Comparison of ENCODE assay signal across 7 mouse cellular contexts in genomic region chr12:78205915-78206570, GRCm38 (mm10). TPM values are rescaled to one million over a fixed set of nuclear protein-coding genes. Genes with fewer than 3 reads are reported as not detected.
DNase-seq lines count a peak whose midpoint lies in the region; ATAC-seq lines count a peak whose summit lies in the region.

No protein-coding gene starts in this region.

- no peak overlapping the region for H3K4me2 ChIP-seq in forebrain, embryonic 16.5 days (ENCODE audit: low read length)
- peak overlapping the region; percentile 34 for H3K4me2 ChIP-seq in hindbrain, embryonic 14.5 days (replicated peaks)

- H3K27ac ChIP-seq in forebrain, embryonic 16.5 days (ENCODE audit: low read length): no peak overlapping the region
- no peak overlapping the region for H3K27ac ChIP-seq in hindbrain, embryonic 14.5 days

- no peaks in the 10 kb centered on the region for H3K4me1 ChIP-seq in forebrain, embryonic 16.5 days (replicated peaks; ENCODE audit: control insufficient read depth, insufficient read depth, low read length)
- no peaks in the 10 kb centered on the region for H3K4me1 ChIP-seq in hindbrain, embryonic 14.5 days (replicated peaks; ENCODE audit: control insufficient read depth, insufficient read depth, low read length)

- 4% methylated on average over 5 of the region's 5 CpGs for WGBS in forebrain, embryonic 16.5 days
- 12% methylated on average over 5 of the region's 5 CpGs for WGBS in hindbrain, embryonic 14.5 days

- no peaks in the 10 kb centered on the region for H3K27me3 ChIP-seq in forebrain, embryonic 16.5 days (replicated peaks; ENCODE audit: control insufficient read depth, insufficient read depth, low read length)
- H3K27me3 ChIP-seq in hindbrain, embryonic 14.5 days (ENCODE audit: control insufficient read depth, insufficient read depth, low read length): no peaks in the 10 kb centered on the region

- peak; percentile 68 for DNase-seq in R1 (ENCODE audit: low read depth, low spot score)
- DNase-seq in cerebellum, adult 11-12 months: peak; percentile 39
- peak; percentile 85 for DNase-seq in hindbrain, embryonic 14.5 days (ENCODE audit: low spot score)
- DNase-seq in layer of hippocampus, postnatal 36 days: peak; percentile 15 to 37
- peak; percentile 58 to 59 for DNase-seq in right cerebral cortex, adult 2 months (ENCODE audit: low spot score in 2 of 2)

- no peak overlapping the region for H3K9ac ChIP-seq in forebrain, embryonic 16.5 days (replicated peaks; ENCODE audit: low read depth, low read length)
- no peak overlapping the region for H3K9ac ChIP-seq in hindbrain, embryonic 14.5 days

- peak; percentile 80 for ATAC-seq in forebrain, embryonic 16.5 days
- no peak for ATAC-seq in hindbrain, embryonic 14.5 days (ENCODE audit: low FRiP score)
- ATAC-seq in megakaryocyte, adult 5-6 weeks (ENCODE audit: poor library complexity, severe bottlenecking): peak; percentile 94

- H3K9me3 ChIP-seq in forebrain, embryonic 16.5 days (ENCODE audit: control insufficient read depth, low read length): no peaks in the 10 kb centered on the region
- no peaks in the 10 kb centered on the region for H3K9me3 ChIP-seq in hindbrain, embryonic 14.5 days (ENCODE audit: control insufficient read depth, low read length)

- no peaks in the 10 kb centered on the region for H3K36me3 ChIP-seq in forebrain, embryonic 16.5 days (ENCODE audit: control insufficient read depth, insufficient read depth)
- H3K36me3 ChIP-seq in hindbrain, embryonic 14.5 days (replicated peaks; ENCODE audit: control insufficient read depth, insufficient read depth): no peaks in the 10 kb centered on the region

- no peak overlapping the region for H3K4me3 ChIP-seq in forebrain, embryonic 16.5 days (replicated peaks; ENCODE audit: low read length)
- no peak overlapping the region for H3K4me3 ChIP-seq in hindbrain, embryonic 14.5 days (replicated peaks; ENCODE audit: low read length)

RNA-seq across cellular contexts. Expression of gene Gm6657, which starts 12.0 kb away (rescaled TPM):
- not detected in 2 replicates for polyA plus RNA-seq in forebrain, embryonic 16.5 days (2015; fragmentation: Nextera tagmentation; extraction: Ambion mirVana)
- not detected in 2 replicates for polyA plus RNA-seq in hindbrain, embryonic 14.5 days (2014; fragmentation: Nextera tagmentation; extraction: Ambion mirVana)
- total RNA-seq in layer of hippocampus, postnatal 36 days (2021): not detected
- total RNA-seq in megakaryocyte, adult 5-6 weeks (2015): not detected in 2 replicates
- total RNA-seq in megakaryocyte, adult 5-6 weeks (2017): not detected in 2 replicates

RNA-seq across cellular contexts. Expression of gene Gphn, which starts 20.1 kb away (rescaled TPM):
- polyA plus RNA-seq in forebrain, embryonic 16.5 days (2015; fragmentation: Nextera tagmentation; extraction: Ambion mirVana): 30.1 and 34.7 TPM in 2 replicates
- 61.3 and 62.8 TPM in 2 replicates for polyA plus RNA-seq in hindbrain, embryonic 14.5 days (2014; fragmentation: Nextera tagmentation; extraction: Ambion mirVana)
- total RNA-seq in layer of hippocampus, postnatal 36 days (2021): 10 to 100 TPM; 71.1 to 78.3 TPM
- 8.2 and 9.3 TPM in 2 replicates for total RNA-seq in megakaryocyte, adult 5-6 weeks (2015)
- 7.4 and 10.0 TPM in 2 replicates for total RNA-seq in megakaryocyte, adult 5-6 weeks (2017)

Comparison
In these comparisons a context has a peak if more than half of its experiments do, and no peak if none do; other contexts are left out.
1. DNase-seq: peak in every context shown above with its lines; median percentile 85 in hindbrain, embryonic 14.5 days; 68 in R1; 58 in right cerebral cortex, adult 2 months; 39 in cerebellum, adult 11-12 months; 26 in layer of hippocampus, postnatal 36 days.
2. RNA of gene Gphn, which starts 20.1 kb away (total RNA-seq): 71.1 to 78.3 TPM in layer of hippocampus, postnatal 36 days; 7.4 to 10.0 TPM in megakaryocyte, adult 5-6 weeks; every median in the first group is over 4 times any median in the second.